Mouse (Mus musculus) limb, embryonic 14.5 days (tissue): ENCODE measurements around the gene Slc17a4. TPM values are rescaled to one million over a fixed set of nuclear protein-coding genes. Genes with fewer than 3 reads are reported as not detected.

Experiments used
- ATAC-seq: fragments of 200-750 bp; cut with Nextera tagmentation; 2 replicates; pipeline ENCODE4 v1.8.0; 2017; ENCODE audit warnings: low read depth, moderate number of reproducible peaks, moderate TSS enrichment; ENCODE audit not compliant: low FRiP score
- DNase-seq: peaks from one replicate; pipeline ENCODE4 v3.0.0-alpha.2; 2015; ENCODE audit warnings: low spot score
- H3K27ac ChIP-seq: fragments of 300-500 bp; sonication (generic); replicated peaks from 2 replicates; pipeline ENCODE4 v1.5.1; 2014; ENCODE audit warnings: low read depth, mild to moderate bottlenecking, low read length, moderate library complexity, mixed read lengths
- H3K27me3 ChIP-seq: fragments of 300-500 bp; sonication (generic); 2 replicates; pipeline ENCODE4 v1.6.1; 2014; ENCODE audit warnings: low read length, mixed read lengths; ENCODE audit not compliant: control insufficient read depth, insufficient read depth
- H3K36me3 ChIP-seq: fragments of 300-500 bp; sonication (generic); 2 replicates; pipeline ENCODE4 v1.6.1; 2014; ENCODE audit warnings: mild to moderate bottlenecking, low read length, moderate library complexity, mixed read lengths; ENCODE audit not compliant: control insufficient read depth, insufficient read depth
- H3K4me1 ChIP-seq: fragments of 300-500 bp; sonication (generic); 2 replicates; pipeline ENCODE4 v1.6.1; 2014; ENCODE audit warnings: antibody characterized with exemption, low read length, mixed read lengths; ENCODE audit not compliant: control insufficient read depth, insufficient read depth
- H3K4me2 ChIP-seq: fragments of 300-500 bp; sonication (generic); replicated peaks from 2 replicates; pipeline ENCODE4 v1.6.1; 2014; ENCODE audit warnings: low read depth, mild to moderate bottlenecking, low read length, moderate library complexity; ENCODE audit not compliant: severe bottlenecking
- H3K4me3 ChIP-seq: fragments of 300-500 bp; sonication (generic); replicated peaks from 2 replicates; pipeline ENCODE4 v1.5.1; 2014; ENCODE audit warnings: low read length
- H3K9ac ChIP-seq: fragments of 300-500 bp; sonication (generic); 2 replicates; pipeline ENCODE4 v1.6.1; 2014; ENCODE audit warnings: mild to moderate bottlenecking, low read depth, low read length, moderate library complexity; ENCODE audit not compliant: severe bottlenecking
- H3K9me3 ChIP-seq: fragments of 300-500 bp; sonication (generic); 2 replicates; pipeline ENCODE4 v1.6.1; 2016; ENCODE audit warnings: low read length; ENCODE audit not compliant: control insufficient read depth
- POLR2A ChIP-seq: fragments of 200-500 bp; IDR thresholded peaks from 2 replicates; pipeline ENCODE4 v1.8.0; 2012; ENCODE audit warnings: inconsistent platforms, mild to moderate bottlenecking, moderate library complexity, borderline replicate concordance; ENCODE audit not compliant: insufficient read depth, insufficient read length; ENCODE audit errors: extremely low read depth
- WGBS: fragments of 180-500 bp; shearing (Covaris S2); extraction: QIAGEN DNeasy Blood & Tissue Kit; methylation state at CpG from one replicate; pipeline ENCODE4 v1.1.7; 2014; 5-methylcytosine and 5-hydroxymethylcytosine counted together
- polyA plus RNA-seq, 2 experiments: library from polyadenylated mRNA; depleted of rRNA in 1 of 2; stranded (reverse) in 1 of 2; unstranded in 1 of 2; fragments of >200 nt; fragmentation: Nextera tagmentation in 1 of 2; extraction: Ambion mirVana in 1 of 2; gene quantifications; 2 replicates each; pipeline versions ENCODE4 v1.2.1 to v1.2.3; 2012 to 2014

Slc17a4 gene
- polyA plus RNA-seq, 2 experiments = not detected

GRCm38 (mm10) chr13:23942861-23943260 is 28.1 kb upstream of the Slc17a4 start:
- Histone ChIP-seq H3K4me3 (no peak overlapping the region), H3K9ac (no peak overlapping the region), H3K4me2 (no peak overlapping the region), H3K4me1 (peaks cover 6% of the 10 kb centered on the region; the same call in 1 of the 2 replicates), H3K36me3 (no peaks in the 10 kb centered on the region), H3K27me3 (no peaks in the 10 kb centered on the region), H3K27ac (no peak overlapping the region), H3K9me3 (no peaks in the 10 kb centered on the region)
- no peak for DNase-seq
- 39% methylated on average over 2 of the region's 2 CpGs for WGBS
- no peak for TF ChIP-seq POLR2A
- ATAC-seq = no peak

GRCm38 (mm10) chr13:23940291-23940690 is 25.5 kb upstream of the Slc17a4 start:
- no peak for TF ChIP-seq POLR2A
- Histone ChIP-seq H3K36me3 (no peaks in the 10 kb centered on the region), H3K27ac (no peak overlapping the region), H3K9me3 (no peaks in the 10 kb centered on the region), H3K4me1 (no peaks in the 10 kb centered on the region), H3K4me2 (no peak overlapping the region), H3K9ac (no peak overlapping the region), H3K27me3 (no peaks in the 10 kb centered on the region), H3K4me3 (no peak overlapping the region)
- ATAC-seq (no peak), DNase-seq (no peak)
- 56% methylated on average over 6 of the region's 6 CpGs for WGBS

GRCm38 (mm10) chr13:23938699-23939098 is 23.9 kb upstream of the Slc17a4 start:
- Histone ChIP-seq H3K4me1 (no peaks in the 10 kb centered on the region), H3K36me3 (no peaks in the 10 kb centered on the region), H3K4me2 (no peak overlapping the region), H3K9me3 (no peaks in the 10 kb centered on the region), H3K9ac (no peak overlapping the region), H3K4me3 (no peak overlapping the region), H3K27me3 (no peaks in the 10 kb centered on the region), H3K27ac (no peak overlapping the region)
- 96% methylated on average over 1 of the region's 1 CpGs for WGBS
- DNase-seq = no peak
- ATAC-seq = no peak
- TF ChIP-seq POLR2A = no peak

- WGBS = 94% methylated on average over 10 of the region's 10 CpGs
- Histone ChIP-seq H3K9ac (no peak within 1 kb of the TSS), H3K36me3 (no peaks in the 10 kb centered on the region), H3K27me3 (no peaks in the 10 kb centered on the region), H3K4me2 (no peak within 1 kb of the TSS), H3K27ac (no peak within 1 kb of the TSS), H3K4me1 (peaks cover 5% of the 10 kb centered on the region), H3K9me3 (no peaks in the 10 kb centered on the region), H3K4me3 (no peak within 1 kb of the TSS)
- no peak for DNase-seq
- TF ChIP-seq POLR2A = no peak
- no peak for ATAC-seq
Observed at GRCm38 (mm10) chr13:23934211-23934520, 19.4 kb upstream of the Slc17a4 start, which contains the start of gene Hist1h2aa. Gene Hist1h2aa, plus strand, starts transcription at chr13:23934462.

GRCm38 (mm10) chr13:23933421-23934210 is 18.8 kb upstream of the Slc17a4 start, which contains the start of gene Hist1h2ba:
Gene Hist1h2ba, minus strand, starts transcription at chr13:23934156.
- Histone ChIP-seq H3K9me3 (no peaks in the 10 kb centered on the region), H3K4me1 (peaks cover 5% of the 10 kb centered on the region), H3K4me2 (no peak within 1 kb of the TSS), H3K36me3 (no peaks in the 10 kb centered on the region), H3K27ac (no peak within 1 kb of the TSS), H3K4me3 (no peak within 1 kb of the TSS), H3K27me3 (no peaks in the 10 kb centered on the region), H3K9ac (no peak within 1 kb of the TSS)
- ATAC-seq = no peak
- TF ChIP-seq POLR2A = no peak
- 93% methylated on average over 35 of the region's 39 CpGs for WGBS
- no peak for DNase-seq
